Mouse (Mus musculus) cerebellum, adult 9-10 months (tissue): Measurements from ENCODE around the gene Iqce.

ENCODE experiments used
- DNase-seq: peaks from one replicate; pipeline ENCODE4 v3.0.0; 2022

Iqce gene

DNA sequence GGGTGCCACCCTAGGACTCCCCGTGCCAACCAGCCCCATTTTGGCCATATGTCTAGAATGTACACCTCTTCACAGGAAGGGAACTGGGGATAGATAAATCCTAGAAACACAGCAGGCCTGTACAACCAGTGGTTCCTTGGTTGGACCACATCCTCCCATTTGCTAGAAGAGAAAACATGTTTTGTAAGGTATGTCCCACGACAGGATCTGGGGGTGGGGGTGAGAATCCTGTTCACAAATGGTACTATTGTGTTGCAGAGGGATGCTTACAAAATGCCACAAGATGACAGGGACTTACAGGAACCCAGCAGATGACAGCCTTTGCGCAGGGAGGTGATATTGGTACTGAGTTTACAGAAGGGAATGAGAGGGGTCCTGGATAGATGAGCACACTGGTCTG, 64.2 kb downstream of the Iqce start:
- DNase-seq, result no peak

DNA sequence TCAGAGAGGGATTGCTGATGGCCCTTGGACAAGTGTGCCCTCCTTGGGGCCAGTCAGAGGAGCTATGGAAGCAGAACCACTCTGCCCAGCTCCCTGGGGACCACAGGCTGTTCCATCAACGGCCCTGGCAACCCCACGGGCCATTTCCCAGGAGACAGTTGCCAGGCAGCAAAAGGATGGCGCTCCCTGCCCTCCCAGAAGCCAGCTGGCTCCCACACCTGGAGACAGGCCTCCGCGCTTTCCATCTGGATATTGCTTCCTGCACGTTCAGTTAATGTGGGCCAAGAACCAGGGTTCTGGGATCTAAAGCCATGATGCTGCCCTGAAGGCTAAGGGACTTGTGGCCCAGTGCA, 65.1 kb downstream of the Iqce start:
- DNase-seq, result no peak

DNA sequence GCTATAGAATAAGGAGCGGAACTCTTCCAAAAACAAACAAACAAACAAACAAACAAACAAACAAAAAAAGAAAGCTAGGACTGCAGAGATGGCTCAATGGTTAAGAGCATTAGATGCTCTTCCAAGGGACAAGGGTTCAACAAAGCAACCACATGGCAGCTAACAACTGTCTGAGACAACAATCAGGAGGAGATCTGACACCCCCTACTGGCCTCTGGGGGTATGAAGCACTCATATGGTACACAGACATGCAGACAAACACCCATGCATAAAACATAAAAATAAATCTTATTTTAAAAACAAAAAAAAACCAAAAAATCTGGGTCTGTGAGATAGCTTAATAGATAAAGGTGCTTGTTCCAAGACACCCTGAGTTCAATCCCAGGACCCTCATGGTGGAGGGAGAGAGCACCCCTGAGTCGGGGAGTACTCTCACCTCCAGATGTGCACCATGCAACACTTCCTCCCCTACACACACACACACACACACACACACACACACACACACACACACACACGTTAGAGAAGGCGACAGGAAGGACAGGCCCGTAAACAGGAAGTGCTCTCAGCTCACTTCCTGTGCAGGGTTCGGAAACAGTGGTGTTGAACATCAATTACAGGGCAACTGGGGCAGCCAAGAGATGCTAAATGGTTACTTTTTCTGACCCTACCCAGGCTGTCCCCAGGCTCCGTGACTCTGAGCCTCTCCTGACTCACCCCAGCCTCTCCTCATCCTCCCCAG, 65.7 kb downstream of the Iqce start:
- DNase-seq, result no peak

DNA sequence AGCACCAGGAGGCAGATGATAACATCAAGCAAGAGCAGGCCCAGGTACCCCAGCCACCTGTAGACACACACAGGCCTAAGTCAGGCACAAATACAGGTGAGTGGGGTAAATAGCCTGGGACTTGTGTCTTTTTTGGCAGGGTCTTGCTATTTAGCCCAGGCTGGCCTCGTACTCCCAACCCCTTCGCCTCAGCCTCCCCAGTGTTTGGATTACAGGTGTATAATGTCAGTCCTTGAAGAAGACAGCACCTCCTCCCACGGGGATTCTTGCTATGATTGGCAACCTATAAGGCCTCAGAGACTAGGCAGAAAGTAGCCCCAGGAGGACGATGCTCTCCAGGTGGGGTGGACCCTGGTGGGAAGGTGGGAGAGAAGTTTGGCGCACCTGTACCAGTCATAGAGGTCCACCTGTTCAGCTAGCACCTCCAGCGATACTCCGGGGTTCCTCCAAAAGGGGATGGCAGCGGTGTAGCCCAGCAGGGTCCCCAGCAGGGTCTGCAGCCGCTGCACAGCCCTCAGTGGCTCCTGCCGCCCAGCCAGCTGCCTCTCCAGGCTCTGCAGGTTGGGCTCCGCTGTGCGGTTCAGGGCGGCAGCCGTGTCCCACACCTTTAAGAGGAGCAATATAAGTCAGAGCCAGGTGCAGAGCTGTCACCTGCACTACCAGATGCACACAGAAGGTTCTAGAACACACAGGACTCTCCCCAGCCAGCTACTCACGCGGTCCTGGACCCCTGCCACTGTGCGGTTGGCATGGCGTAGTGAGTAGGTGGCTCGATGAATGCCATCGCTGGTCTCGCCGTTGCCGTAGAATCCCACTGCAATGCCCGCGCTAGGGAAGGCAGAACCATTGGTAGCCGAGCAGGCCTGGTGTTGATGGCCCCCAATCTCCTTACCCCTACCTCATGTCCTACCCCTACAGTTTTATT, 67.1 kb downstream of the Iqce start:
- DNase-seq, result no peak

DNA sequence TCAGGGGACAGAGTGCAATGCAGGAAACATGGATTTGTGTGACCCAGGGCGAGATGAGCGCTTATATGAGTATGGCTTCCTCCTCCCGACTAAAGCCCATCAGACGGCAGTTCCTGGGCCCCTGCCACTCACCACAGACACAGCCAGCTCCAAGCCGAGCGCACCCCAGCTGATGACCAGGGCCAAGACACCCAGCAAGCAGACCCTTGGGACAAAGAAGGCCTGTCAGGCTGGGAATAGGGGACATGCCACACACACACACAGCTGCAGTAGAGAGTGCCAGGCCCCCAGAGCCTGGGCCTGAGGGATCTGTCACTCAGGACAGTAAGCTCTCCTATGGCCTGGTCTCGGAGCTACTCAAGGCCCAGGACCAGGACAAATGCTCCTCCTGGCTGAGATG, 68.7 kb downstream of the Iqce start:
- DNase-seq, result no peak

DNA sequence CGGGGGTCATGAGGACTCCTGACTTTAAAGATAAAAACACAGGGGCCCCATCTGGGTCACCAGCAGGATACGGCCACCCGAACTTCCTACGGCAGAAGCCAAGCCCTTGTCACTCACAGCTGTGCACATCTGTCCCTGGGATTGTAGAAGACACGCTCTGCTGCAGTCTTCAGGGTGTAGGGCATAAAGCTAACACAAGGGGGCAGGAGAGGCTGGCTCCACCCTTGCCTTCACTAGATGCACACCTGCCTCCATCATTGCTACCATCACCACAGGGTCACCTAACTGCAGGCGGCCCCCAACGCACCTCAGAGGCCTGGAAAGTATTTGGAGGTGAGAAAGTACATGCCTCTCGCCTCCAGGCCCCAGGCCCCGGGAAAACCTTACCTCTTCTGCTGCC, 73.2 kb downstream of the Iqce start:
- DNase-seq, result no peak

DNA sequence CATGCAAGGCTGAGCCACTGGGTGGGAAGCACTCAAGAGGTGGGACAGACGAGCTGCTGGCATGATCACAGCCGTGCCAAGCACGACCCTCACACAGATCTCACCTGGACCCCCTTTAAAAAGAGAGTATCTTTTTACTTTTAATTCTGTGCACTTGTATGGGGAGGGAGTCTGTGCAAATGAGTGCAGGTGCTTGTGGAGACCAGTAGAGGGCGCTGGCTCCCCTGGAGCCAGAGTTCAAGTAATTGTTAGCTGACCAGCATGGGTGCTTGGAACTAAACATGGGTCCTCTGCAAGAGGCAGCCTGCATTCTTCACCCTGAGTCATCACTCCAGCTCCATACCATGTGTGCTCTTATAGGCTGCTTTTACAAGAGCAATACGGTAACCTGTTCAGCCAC, 74.6 kb downstream of the Iqce start:
- DNase-seq, result no peak

DNA sequence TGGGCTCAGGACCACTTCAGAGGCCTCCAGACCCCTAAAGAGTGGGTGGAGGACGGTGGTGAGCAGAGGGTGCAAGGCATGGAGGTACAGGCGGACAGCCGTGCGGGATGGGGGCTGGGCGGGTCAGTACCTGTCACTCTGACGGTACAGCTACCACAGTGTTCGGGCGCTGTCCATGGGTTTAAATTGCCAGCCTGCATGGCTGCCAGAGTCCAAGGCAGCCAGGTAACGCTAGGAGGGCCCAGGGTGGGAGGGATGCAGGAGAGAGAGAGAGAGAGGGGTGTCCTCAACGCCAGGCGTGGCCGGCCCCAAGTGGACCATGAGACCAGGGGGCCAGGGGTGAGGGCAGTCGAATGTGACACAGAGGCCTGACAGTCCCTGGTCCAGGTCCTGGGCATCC, 77.2 kb downstream of the Iqce start:
- no peak for DNase-seq

DNA sequence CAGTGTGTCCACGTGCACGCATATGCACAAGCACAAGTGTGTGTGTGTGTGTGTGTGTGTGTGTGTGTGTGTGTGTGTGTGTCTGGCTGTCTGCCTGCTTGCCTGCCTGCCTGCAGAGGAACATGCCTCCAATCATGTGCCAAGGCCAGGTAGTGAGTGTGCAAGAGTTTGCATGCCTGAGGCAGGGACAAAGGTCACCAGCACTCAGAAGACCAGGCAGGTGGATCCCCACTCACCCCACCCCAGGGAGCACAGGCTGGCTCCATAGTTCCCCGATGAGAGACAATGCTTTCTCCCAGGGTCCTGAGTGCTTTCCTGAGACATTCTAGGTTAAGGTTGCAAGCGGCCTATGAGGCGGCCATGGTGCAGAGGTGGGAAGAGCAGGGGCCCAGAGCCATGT, 77.9 kb downstream of the Iqce start:
- DNase-seq, result no peak

DNA sequence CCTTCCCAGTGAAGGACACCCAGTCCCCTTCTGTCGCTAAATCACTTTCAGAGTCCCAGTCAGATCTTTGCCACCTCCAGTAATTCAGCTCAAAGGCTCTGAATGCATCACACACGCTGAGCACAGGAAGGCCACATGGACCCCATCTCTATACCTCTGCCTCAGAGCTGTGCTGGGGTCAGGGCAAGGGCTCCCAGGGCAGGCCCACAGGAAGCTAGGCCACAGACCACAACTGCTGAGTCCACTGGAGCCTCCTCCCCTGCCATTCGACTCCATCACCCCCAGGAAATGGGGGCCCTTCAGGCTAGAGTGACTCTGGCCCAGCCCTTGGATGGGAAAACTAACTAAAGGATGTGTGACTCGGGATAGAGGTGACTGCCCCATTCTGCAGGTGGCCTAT, 78.4 kb downstream of the Iqce start:
- no peak for DNase-seq

DNA sequence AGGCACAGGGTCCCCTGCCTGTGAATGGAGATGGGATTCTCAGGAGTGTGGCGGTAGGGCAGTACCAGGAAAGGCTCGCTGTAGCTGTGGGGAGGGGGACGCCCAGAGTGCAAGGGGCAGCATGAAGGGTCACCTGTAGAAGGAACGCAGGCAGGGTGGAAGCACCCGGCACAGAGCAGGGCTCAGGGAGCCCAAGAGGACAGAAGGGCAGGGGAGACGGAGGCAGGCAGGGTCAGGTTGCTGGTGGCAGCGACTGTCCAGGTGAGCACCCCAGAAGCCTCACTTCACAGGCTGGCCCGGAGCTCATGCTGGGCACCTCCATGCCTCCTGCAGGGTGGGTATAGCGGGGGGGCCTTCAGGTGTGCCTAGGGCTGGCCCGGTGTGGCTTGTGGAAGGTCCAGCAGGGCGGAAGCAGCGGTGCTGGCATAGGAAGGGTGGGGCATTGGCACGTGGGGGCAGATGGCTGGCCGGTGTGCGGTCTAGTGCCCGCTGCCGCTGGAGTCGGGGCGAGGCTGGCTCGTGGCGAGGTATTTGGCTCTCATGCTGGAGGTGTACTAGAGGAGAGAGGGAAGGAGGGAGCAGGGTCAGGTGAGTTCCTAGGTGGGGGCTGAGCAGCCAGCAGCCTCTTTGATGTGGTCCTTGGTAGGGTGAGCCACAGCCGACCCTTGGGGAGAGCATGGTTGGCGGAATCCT, 79.1 kb downstream of the Iqce start:
- DNase-seq, result no peak

DNA sequence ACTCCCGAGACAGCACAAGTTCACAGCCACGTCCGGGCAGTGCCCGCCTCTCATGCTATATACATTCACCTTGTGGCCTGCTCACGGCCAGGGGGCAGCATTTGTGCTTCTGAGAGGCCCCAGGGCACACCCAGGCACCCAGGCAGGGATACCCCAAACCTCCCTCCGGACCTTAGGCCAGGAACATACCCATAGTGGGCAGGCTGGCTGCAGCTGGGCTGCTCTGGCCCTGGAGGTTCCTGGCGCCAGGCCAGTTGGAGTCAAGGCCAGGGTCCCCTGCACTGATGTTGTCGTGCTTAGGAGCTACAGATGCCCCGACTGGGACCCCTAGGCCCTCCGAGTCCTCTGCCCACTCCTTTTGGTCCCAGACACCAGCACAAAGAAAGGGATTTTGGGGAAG, 80.7 kb downstream of the Iqce start:
- no peak for DNase-seq

DNA sequence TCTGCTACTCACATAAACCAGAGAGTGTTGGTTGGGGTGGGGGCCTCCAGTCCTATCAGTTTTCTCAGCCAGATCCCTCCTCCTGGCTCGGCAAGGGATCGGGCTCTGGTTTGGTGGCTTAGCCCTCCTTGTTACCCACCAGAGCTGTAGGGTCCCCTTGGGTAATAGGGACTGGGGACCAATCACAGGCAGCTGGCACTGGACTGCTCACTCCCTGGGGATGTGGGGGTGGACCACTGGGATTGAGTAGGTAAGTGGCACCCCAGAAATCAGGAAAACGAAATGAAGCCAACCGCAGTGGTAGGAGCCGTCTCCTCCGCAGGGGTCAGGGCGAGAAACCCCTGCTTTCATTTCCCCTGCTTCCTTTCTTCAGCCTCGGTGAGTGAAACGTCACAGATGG, 81.1 kb downstream of the Iqce start:
- no peak for DNase-seq

DNA sequence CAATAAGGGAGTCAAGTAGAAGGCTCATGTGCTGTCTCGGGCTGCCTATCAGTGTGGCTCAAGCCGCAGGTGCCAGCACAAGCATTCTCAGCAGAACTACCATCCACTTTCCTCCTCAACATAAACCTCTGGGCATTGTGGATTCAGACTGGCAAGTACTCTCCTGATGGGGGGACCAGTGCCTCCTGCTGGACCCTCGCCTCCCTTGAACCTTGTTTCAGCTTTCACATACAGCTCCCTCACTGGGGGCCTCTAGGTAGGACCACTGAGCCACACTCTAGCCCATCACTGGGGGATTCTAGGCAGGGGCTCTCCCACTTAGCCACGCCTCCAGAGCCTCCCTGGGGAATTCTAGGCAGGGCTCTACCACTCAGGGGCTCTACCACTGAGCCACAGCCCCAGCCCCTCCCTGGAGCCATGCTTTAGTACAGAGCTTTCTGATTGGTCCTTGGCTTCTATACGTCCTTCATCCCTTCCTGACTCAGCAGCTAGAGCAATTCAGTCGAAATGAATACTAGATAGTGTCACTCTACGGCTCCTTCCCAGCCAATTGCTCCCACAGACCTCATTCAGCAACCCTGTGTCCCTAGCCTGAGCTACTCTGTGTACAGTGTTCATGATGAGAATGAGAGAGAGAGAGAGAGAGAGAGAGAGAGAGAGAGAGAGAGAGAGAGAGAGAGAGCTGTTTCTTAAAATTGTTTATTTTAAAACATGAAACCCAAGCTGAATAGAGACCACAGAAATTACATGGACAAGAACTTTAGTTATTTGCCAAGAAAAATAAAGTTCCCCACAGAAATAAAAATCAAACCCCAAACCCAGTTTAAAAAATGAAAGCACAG, 82.1 kb downstream of the Iqce start:
- no peak for DNase-seq

DNA sequence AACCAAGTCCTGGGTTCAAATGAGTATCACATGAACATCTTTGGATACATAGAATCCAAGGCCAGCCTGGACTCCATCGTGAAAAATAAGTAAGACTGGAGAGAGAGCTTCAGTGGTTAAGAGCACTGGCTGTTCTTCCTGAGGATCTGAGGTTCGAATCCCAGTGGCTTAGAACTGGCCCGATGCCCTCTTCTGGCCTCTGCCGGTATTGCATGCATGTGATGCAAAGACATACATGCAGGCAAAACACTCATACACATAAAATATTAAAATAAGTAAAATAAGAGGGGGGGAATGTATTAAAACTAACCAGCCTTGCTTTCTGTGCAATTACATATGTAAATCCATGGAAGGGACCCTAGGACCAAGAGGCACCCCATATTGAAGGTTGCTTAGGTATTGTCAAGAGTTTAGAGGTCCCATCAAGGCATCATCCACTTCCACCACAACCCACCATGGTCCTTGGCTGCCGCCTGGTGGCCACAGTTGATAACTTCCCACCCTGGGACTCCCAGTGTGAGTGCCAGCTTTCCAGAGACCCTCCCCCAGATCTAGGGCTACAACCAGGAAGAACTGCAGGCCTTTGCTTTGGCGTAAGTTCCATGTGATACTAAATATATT, 82.9 kb downstream of the Iqce start:
- no peak for DNase-seq

DNA sequence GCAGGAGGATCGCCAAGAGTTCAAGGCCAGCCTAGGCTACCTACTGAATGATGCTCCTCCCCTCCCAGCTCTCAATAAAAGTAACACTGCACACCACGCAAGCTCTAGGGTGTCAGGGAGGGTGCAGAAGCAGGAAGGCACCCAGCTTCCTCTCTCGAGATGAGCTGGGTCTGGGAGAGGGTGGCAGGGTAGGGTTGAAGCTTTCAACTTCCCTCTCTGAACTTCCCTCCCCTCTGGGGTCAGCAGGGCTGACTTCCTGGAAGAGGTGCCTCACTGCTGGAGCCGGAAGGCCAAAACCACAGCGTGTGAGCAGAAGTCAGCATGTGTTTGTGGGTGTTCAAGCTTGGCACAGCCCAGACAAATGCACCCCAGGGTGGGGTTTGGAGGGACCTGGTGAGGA, 84.5 kb downstream of the Iqce start:
- DNase-seq, result no peak

DNA sequence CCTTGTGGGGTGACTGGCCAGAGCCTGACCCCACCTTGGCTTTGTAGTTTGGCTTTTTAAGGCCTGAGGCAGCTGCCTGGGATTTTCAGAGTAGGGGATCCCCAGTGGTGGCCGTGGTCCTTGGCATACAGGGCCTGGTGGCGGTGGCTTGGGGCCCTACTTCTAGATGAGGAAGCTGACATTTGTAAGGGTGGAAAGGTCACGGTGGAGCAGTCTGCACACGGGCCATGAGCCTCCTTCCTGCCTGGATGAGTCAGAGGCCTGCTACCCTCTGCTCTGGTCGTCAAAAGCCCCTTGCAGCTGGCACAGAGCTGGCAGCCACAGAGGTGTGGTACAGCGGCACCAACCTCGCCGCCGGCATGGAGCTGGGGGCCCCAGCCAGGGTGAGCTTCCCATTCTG, 85.5 kb downstream of the Iqce start:
- no peak for DNase-seq

DNA sequence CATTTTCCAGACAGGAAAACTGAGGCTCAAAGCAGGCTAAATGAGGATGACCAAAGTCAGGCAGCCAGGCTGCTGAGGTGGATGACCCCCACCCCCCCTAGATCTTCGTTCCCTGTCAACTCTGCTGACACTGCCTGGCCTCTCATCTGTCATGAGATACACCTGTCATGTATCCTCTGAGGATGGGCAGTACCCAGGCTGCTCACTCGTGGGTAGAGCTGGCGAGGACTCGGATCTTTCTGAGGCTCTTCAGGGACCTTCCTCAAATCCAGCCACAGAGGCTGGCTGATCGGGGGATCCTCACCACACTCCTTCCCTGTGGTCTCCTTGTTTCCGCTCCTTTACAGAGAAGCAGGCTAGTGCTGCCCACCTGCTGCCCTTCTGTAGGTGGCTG, 86.1 kb downstream of the Iqce start:
- DNase-seq, result no peak

DNA sequence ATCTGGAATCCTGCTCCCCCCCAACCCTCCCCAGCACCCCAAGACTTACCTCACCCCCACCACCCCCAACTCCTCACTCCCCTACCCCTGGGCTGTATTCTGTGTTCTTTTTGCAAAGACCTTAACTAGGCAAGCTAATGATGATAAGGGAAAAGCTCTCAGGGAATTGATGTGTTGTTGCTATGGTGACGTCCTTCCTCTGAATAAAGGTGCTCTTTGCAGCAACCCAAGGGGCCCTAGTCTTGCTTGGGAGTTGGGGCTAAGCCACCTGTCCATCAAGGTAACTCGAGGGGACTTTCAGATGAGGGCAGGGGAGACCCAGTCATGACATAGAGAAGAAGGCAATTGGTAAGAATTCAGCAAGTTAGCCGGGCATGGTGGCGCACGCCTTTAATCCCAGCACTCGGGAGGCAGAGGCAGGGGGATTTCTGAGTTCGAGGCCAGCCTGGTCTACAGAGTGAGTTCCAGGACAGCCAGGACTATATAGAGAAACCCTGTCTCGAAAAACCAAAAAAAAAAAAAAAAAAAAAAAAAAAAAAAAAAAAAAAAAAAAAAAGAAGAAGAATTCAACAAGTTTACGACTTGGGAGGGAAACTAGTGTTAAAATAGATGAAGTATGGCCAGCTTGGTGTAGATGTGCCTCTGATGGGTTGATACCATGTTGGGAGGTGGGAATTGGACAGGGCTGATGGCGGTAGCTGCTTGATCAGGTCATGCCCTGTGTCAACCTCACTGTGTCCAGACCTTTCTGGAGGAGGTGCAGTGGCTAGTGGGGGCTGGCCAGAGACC, 86.7 kb downstream of the Iqce start:
- DNase-seq, result no peak

DNA sequence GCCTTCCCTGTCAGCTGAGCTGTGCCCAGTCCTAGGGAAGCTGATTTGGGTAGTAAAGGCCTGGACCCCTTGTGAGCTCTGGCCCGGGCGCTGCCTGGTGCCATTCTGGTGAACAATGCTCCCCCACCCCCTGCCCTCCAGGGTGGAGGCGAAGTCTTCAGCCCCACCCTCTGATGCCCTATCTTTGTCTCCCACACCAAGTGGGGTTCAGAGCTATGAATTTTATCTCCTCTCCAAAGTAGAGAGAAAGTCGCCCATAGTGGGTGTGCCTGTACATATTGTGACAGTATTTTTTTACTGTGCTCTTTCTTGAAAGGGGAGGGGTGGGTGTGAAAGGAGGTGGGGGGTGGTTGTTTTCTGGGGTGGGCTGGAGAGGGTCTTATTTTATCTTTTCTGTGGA, 87.3 kb downstream of the Iqce start:
- no peak for DNase-seq

DNA sequence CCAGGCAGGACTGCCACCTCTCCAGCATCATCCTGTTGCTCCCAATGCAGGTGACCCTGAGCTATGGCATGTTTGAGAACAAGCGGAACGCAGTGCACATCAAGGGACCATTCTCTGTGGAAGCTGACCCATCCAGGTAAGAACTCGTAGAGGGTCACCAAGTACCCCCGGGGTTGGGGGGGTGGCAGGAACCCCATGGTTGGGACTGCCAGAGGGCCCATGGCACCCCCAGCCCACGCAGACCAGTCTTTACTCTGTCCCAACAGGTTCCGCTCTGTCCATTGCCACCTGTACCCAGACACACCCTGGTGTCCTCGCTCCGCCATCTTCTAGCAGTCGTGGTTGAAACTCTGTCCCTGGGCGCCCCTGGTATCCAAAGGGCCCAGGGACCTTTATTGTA, 88.0 kb downstream of the Iqce start:
- no peak for DNase-seq

DNA sequence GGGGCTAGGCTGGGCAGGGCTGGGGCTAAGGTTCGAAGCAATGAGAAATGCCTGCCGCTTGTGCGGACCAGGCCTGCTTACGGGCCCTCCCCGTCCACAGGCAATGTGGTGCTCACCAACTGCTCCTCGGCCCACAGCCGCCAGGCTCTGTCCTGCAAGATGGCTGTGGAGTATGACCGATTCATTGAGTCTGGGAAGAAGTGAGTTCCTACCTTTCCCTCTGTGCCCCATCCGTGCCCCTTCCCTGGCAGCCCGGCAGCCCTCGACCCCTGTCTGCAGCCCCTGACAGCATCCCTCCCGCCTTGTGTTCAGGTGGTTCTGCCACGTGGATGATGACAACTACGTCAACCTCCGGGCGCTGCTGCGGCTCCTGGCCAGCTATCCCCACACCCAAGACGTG, 90.0 kb downstream of the Iqce start:
- no peak for DNase-seq
